Mouse (Mus musculus): ENCODE results near the gene Padi6.

DNA sequence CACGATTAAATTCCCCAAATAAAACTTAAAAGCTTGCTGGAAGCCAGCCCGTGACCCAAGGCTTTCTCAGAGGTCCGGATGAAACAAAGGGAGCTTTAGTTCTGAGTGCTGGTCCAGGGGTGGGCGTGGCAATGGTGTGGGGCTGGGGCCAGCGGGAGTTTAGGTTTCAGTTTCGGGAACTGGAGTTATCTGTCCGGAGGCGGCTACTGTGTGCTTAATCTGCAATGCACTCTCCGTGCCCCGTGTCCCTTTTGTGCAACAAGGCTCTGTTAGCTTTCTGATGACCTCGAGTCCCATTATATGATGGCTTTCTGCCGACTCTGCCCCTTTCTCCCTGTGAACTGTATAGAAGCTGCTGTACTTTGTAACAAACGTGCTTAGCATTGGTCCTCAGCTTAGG lies 28.0 kb upstream of the Padi6 start:
- TF ChIP-seq POLR2A (IDR thresholded peaks at IDR 0.05; ENCODE audit: borderline replicate concordance, extremely low read depth, insufficient read depth, insufficient read length, poor library complexity, severe bottlenecking) (no peak), CTCF (IDR thresholded peaks at IDR 0.05; ENCODE audit: borderline replicate concordance, extremely low read depth, insufficient read depth, insufficient read length) (no peak)
